Mouse (Mus musculus): ENCODE data around the gene Nyap1.

The Nyap1 gene

DNA sequence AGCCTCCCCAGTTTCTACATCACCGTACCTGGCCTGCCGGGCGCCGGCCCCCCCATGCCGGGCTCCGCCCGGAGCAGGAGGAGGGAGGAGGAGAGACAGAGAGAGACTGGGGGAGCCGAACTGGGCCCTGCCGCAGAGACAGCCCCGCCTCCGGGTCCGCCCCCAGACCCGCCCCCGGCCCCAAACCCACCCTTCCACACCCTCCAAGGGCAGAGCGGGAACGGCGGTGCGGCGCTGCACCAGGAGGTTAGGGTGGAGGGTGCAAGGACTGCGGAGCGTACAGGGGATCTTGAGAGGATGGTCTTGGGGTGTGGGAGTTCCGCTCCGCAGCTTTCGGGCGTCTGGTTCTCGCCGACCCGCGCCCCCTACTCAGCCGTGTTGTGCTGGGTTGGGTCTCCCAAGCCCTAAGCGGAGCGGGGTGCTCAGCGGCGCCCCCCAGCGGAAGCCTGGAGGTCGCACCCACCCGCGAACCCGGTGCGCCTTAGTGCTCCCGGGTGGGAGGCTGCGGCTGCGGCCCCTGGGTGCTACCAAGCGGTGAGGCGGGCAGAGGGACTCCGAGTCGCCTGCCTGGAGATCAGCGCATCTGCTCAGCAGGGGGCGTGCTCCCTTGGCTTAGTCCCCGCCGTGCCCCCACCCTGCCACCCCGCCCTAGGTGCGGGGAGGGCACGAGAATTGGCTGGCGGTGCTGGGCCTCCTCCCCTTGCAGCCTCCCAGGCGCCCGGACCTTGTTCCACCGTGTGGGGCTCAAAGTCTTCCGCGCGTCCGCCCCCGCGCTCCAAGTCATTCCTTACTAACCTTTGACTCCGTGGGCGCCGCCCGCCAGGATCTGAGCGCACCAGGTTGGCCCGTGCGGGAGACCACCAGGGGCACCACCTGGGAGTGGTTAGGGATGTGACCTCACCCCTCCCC, at the start of gene Nyap1:
Gene Nyap1, minus strand, starts transcription at position 585 of the 909 bp plus-strand sequence.
- DNase-seq, result peak; percentile 97

DNA sequence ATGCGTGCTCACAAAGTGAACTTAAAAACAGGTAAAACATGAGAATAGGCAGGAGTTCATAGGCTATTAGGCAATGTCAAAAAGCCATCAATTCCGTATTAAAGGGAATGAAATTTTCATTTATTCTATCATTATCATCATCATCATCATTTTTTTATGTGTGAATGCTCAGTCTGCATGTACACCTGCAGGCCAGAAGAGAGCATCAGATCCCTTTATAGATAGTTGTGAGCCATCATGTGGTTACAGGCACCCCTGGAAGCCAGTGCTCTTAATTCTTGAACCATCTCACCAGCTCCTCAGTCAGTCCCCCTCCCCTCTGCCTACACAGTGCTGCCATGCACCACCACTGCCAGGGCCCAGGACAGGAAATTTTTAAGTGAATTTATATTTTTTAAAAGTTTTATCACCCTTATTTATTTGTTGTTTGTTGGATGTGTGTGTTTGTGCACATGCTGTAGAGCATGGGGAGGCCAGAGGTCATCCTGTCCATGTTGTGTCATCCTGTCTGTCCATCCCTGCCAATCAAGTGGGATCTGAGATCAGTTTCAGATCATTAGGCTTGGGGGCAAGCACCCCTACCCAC, 47.6 kb upstream of the Nyap1 start:
- DNase-seq, result peak; percentile 88

DNA sequence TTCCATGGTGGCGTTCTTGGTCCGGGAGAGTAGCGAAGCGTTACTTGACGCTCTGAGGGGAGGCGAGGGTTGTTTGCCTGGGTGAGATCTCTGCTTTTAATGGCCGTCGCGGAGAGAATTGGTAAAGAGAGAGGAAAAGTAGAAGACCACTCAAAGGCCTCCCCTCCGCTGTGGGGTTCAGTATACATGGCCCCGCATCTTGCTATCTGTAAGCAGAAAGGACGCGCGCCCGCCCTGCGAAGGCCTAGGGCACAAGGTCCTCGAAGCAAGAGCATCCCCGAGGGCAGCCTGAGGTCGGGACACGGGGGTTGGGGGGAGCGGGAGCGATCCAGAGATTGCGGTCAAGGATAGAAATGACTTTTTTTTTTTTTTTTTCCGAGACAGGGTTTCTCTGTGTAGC, 46.8 kb upstream of the Nyap1 start:
- peak; percentile 96 for DNase-seq

DNA sequence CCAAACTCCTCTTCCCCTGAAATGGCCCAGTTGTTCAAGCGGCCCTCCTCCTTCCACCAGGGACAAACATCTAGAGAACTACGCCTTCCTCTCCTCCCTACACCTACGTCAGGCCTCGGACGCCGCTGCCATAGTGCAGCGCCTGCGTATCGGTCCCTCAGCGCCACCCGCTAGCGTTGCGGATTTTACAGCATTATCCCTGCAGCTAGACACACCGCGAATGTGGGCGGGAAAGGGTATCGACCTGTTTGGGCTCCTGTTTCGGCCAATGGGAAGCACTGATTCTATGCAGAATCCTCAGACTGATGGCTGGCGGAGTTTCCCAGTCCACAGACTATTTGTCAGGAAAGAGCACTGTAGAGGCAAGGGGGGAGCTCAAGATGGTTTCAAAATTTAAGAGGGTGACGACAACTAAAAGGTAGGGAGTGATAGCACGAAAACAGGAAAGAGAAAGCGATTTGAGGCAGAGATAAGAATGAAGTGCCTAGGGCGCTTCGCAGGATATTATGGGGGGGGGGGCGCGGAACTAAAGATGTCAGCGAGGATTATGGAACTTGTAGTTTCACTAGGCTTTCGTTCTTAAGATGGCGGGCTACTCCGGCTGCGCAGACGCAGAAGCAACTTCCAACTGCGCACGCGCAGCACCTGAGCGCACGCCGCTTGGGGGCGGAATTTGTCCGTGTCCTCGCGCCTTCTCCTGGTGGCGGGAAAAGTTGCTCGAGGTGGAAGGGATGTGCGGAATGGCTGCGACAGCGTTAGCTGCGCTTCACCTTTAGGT, 45.9 kb upstream of the Nyap1 start, which contains the start of the genes Mepce and Zcwpw1:
Gene Mepce, minus strand, starts transcription at position 505 of the 778 bp plus-strand sequence.
Gene Zcwpw1, plus strand, starts transcription at position 648 of the 778 bp plus-strand sequence.
- peak; percentile 99 for DNase-seq

DNA sequence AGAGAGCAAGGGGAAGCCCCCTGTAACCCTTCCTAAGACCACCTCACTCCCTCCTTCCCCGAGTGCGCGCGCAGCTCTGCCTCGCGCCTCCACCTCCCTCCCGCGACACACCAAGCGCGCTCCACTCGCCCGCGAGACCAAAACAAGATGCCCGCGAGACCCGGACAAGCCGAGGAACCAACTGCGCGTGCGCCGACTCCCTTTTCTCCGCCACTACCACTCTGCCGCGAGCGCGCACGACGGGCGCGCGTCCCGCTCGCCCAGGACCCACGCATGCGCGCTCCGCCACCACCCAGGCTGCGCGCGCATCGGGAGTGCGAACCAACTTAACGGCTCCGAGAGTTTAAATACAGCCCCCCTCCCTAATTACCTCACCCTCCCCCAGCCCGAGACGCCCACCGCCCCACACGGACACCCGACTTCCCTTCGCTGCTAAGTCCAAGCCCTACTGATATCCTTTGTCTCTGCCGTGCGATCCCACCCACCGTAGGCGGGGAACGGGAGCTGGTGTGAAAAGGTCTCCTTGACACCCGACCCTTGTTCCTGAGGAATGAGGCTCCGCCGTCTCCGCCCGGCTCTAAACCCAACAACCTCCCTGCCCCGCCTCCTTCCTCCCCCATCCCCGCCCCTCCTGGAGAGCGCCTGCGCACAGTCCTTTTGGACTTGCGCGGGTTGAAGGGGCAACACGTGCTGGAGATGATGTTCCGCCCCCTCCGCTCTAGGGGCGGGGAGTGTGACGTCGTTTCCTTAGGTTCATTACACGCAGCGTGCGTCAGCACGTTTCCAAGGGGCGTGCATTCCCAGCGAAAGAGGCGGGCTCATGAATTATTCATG, 44.9 kb upstream of the Nyap1 start:
- peak; percentile 100 for DNase-seq

DNA sequence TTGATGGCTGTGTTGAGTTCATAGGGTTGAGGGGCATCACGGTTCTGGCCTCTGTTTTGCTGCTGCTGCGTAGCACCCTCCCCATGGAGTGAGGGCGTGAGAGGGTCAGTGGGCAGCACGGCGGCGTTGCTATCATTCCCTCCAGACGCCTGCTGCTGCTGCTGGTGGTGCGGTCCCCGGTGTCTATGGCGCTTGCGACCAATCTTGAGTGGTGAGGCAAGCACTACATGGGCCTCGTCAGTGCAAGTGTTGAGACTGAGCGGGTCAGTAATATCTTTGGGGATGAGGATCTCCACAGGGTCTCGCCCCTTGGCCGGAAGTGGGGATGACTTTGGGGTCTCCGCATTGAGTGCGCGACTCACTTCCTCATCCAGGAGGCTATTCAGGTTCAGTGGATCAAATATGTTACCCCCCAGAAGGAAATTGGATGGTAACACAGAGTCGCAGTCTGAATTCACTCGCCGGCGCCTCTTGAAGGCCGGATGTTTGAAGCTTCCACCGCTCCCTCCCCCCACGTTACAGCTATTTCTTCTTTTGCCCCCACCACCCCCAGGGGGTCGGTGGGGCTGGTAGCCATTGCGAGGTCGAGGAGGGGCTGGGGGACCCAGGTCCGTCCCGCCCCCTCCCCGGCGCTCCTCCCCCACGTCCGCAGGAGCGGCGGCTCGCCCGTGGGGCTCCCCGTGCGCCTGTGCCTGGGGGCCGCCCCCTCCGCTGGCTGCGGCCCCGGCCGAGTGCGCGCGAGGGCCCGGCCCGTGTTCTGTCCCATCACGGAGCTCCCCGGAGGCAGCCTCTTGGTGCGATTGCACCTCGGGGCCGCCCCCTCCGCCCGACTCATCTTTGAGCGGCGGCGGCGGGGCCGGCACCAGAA, 44.0 kb upstream of the Nyap1 start:
- peak; percentile 98 for DNase-seq

DNA sequence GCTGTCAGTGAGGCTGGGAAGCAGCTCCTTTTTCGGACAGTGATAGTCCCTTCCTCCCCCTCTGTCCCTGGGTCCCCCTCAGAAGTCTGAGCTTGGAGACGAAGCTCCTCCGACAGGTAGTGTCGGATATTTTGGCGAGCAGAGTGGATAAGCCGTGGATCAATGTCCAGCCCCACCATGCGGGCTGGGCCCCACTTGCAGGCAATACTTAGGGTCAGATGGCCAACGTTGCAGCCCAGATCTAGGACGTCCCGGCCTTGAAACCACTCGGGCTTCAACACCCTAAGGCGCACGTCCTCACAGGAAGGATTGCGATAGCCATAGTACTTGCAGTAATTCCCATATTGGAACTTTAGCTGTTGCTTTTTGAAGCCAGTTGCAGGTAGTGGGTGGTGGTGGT, 43.1 kb upstream of the Nyap1 start:
- no peak for DNase-seq

DNA sequence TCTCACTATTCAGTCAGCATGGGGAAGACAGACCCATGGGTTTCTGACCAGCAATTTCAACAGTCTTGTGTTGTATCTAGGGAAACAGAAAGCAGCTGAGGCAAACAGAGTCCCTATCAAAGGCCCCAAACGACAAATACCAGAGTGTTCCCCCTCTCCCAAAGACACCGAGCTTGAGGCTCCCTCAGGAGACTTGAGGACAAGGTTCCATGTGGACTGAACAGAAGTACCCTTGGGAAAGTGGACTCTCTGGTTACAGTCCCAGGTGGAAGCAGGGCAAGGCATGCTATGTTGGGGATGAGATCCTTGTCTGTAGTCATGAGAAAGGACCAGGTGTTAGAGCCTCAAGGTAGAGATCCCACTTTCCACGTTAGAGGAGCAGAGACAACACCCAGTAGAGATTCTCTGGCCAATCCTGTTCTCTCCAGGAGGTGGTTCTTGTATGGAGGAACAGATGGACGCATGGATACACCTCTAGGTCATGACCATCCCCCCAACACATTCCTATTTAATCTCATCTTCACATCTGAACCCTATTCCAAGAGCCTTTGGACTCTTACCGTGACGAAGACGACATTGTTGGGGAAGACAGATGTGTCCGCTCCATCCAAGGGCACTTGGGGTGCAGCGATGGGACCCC, 42.6 kb upstream of the Nyap1 start:
- peak; percentile 94 for DNase-seq

DNA sequence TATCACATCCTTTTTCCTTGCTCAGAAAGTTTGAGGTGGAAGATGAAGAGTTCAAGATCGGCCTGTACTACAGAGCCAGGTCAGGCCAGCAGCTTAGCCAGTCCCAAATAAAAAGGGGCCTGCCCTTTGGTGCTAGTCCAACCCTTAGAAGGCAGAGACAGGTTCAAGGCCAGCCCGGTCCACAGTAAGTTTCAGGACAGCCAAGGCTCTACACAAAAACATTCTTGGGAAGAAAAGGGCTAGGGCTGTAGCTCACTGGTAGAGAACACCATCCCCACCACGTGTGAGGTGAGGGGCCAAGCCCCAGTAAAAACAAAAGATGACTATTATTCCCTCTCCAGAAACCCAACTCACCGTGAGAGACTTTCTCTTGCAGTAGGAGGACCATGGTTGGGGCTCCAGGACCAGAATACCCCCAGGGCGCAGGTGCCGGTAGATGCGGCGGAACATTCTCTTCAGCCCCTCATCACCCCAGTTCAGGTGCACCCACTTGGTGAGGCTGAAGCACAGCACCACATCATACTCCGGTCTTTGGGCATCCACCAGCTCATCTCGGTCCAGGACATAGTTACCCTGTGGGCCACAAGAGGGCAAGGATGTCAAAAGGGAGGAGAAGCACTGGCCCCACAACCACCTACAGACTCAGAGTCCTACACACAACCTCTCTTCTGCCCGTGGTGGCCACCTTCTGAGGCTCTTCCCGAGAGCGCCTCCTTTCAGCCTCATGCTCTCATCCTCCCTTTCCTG, 41.5 kb upstream of the Nyap1 start:
- DNase-seq, result peak; percentile 92

DNA sequence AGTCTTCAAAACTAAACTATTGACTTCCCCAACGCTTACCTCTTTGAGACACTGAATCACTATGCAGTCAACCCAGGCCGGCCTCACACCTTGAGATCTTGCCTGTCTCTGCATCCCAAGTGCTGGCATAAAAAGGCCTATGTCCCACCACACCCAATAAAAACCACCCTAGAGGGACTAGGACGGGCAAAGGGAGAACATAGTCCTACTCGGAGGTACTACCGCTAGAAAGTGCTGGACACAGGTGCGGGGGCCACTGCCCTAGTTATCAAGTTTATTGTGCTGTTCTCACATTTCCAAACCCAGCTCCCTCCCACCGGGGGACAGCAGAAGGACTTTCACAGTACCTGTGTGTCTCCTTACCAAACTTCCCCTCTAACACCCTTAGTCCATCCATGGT, 40.3 kb upstream of the Nyap1 start:
- peak; percentile 90 for DNase-seq

DNA sequence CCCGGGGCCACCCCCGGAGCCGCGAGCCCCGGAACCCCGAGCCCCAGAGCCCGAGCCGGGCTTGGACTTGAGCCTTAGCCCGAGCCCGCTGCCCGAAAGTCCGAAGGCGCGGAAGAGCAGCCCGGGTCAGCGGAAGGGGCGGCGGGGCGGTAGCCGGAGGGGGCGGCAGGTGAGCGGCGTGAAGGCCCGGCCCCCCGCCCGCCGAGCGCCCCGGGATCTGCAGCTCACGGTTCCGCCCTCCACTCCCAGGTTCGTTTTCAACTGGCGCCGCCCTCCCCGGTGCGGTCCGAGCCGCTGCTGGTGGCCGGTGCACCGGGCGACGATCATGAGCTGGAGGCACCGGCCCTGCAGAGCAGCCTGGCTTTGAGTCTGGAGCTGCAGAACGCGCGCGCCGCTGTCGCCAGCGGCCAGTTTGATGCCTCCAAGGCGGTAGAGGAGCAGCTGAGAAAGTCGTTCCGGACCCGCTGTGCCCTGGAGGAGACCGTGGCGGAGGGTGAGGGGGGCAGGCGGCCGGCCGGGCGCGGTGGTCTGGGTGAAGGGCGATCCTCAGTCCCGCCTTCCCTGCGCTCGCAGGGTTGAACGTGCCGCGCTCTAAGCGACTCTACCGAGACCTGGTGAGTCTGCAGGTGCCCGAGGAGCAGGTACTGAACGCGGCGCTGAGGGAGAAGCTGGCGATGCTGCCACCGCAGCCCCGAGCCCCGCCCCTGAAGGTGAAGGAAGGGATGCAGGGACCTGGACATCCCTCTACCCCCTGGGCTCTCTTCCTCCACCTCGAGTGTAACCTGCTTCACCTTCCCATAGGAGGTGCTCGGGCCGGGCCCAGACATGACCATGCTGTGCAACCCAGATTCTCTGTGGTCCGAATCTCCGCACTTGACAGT, 37.9 kb upstream of the Nyap1 start:
- peak; percentile 95 for DNase-seq

DNA sequence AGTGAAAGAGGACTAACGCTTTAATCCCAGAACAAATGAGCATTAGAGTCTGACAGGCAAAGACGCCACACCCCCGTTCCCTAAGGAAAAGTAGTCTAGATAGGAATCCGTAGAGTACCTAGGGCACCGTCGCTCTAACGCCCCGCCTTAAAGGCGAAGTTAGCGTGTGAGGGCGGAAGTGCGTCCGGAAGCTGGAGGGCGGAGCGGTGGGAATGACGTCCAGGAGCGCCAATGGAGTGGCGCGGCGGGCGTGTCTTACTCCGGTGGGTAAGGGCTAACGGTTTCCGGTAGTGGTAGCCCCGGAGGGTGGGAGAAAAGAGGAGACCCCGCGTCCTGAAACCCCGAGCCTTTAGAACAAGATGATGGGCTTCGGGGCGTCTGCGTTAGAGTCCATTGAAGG, 37.2 kb upstream of the Nyap1 start, which contains the start of gene Ppp1r35:
Gene Ppp1r35, plus strand, starts transcription at position 215 of the 400 bp plus-strand sequence.
- peak; percentile 100 for DNase-seq

DNA sequence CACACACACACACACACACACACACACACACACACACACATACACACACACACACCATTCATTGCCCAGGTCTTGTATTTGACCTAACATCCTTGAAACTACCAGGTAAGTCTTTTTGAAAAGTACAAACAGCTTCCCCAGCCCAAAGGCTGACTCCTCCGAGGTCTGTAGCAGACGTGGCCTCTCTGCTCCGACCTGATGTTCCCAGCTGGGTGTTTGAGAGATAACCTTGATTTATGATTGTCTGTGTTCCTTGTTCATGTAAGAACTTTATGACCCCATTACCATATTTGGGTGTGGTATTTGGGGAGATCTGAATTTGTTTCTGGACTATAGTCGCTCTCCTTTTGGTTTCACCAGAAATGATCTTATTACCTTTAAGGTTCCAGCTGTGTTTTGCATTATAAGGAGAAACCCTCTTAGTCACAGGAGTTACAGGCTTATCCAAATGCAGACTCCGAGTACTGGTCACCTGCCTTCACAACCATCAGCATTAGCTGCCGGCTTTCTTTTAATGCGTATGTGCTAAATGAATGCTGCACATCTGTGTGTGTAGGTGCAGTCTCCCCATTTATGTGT, 35.9 kb upstream of the Nyap1 start:
- peak; percentile 86 for DNase-seq

DNA sequence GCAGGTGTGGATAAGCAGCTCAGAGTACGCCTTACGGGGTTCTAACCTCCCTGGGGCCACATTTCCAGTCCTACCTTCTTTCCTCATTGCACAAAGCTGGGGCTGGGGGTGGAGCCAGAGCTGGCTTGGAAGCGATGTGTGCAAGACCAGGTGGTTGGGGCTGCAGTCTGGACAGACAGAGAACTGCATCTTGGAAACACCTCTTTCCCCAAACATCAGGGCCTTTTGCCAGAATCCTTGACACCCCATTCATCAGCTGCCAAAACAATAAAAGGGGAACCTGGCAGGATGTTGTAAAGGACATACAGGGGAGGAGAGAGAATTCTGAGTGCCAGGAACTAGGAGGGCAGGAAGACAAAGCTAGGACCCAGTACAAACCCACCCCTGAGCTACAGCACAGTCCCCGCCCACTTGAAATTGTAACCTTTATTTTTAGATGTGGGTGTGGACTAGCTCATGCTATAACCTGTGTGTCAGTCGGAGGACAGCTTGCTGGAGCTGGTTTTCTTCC, 35.1 kb upstream of the Nyap1 start:
- peak; percentile 95 for DNase-seq

DNA sequence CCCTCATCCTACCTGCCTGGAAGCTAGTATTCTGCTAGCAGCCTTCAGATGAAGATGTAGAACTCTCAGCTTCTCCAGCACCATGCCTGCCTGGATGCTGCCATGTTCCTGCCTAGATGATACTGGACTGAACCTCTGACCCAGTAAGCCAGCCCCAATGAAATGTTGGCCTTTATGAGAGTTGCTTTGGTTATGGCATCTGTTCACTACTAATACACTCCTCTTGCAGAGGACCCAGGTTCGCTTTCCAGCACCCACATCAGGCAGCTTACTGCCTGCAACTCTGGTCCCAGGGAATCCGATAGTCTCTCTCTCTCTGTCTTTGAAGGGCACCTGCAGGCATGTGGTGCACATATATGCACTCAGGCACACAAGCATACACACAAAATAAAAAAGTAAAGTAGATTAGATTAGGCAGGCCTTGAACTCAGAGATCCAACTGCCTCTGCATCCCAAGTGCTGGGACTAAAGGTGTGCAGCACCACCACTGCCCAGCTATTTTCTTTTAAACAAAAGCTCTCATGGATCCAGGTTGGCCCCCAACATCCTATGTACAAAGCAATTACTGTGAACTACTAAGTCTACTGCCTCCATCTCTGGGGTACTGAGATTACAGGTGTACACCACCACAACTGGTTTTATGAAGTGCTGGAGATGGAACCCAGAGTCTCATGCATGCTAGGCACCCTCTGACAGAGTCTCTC, 34.3 kb upstream of the Nyap1 start:
- peak; percentile 79 for DNase-seq

DNA sequence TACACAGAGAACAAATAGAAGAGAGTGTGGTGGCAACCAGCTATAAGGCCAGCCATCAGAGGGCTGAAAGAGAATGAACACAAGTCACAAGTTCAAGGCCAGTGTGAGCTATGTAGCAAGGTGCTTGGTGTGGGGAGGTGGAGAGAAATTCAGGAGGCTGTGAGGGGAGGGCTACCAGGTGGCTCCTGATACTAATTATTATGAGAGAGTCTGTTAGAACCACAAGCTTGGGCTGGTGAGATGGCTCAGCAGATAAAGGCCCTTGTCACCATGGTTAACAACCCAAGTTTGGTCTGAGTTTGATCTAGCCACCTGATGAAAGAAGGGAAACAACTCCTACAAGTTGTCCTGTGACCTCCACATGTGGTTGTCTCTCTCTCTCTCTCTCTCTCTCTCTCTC, 31.3 kb upstream of the Nyap1 start:
- no peak for DNase-seq

DNA sequence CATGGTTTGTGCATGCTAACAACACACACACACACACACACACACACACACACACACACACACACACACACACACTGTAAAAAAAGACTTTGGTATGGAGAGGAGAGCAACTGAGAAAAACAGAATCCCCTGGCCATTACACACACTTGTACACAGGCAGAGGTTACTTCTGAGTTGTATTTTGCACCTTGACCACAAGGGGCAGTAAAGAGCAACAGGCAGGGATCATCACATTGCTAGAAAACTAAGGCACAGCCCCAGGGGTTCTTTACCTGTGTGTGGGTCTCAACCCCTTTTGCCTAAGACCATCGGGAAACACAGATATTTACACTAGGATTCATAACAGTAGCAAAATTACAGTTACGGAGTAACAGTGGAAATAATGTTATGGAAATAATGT, 29.3 kb upstream of the Nyap1 start:
- DNase-seq, result peak; percentile 85

DNA sequence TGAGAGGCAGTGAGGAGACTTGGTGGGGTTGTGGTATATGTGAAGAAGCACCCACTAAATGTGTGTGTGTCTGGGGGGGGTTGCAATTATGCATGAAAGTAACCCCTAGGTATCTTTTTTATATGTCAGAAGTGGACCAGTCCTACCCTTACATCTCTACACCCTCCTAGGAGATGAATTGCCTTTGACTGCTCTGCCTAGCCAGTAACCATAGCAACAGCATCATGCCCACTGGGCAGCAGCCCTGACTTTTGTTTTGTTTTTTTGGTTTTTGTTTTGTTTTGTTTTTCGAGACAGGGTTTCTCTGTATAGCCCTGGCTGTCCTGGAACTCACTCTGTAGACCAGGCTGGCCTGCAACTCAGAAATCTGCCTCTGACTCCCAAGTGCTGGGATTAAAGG, 27.1 kb upstream of the Nyap1 start:
- DNase-seq, result no peak

All from heart, adult 11 months (tissue).